Mouse (Mus musculus) testis, adult 2 months (tissue): Measurements from ENCODE around the gene Fads6.

Experiments
- CTCF ChIP-seq: fragments of 200-500 bp; IDR thresholded peaks from 2 replicates; pipeline ENCODE4 v1.5.1; 2012; ENCODE audit warnings: low read depth, mild to moderate bottlenecking, inconsistent platforms, low read length, moderate library complexity; ENCODE audit not compliant: control insufficient read depth, insufficient read depth, insufficient replicate concordance
- POLR2A ChIP-seq: fragments of 200-500 bp; IDR thresholded peaks from 2 replicates; pipeline ENCODE4 v1.6.1; 2012; ENCODE audit warnings: low read depth, mild to moderate bottlenecking, inconsistent platforms, low read length, moderate library complexity; ENCODE audit not compliant: control insufficient read depth

DNA sequence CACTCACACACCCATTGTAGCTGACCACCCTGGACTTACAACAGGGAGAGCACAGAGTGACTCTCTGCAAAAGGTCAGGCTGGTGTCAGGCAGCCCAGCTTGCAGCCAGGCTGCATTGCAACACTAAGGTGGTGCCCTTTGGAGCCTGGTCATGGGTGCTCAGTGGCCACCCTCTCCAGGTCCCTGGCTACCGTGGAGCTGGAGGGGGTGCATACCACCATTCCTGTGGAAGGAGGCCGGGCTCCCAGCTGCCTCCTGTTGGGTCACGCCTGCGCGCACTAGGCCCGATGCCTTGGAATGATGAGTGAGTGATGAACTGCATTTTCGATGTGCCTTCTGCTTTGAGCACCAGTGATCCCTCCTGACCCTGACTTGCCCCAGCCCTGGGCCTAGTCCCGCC is 52.6 kb downstream of the Fads6 start:
- no peak for TF ChIP-seq CTCF
- TF ChIP-seq POLR2A: no peak
